Comparison of ENCODE assay signal across 30 mouse cellular contexts in the genomic region with DNA sequence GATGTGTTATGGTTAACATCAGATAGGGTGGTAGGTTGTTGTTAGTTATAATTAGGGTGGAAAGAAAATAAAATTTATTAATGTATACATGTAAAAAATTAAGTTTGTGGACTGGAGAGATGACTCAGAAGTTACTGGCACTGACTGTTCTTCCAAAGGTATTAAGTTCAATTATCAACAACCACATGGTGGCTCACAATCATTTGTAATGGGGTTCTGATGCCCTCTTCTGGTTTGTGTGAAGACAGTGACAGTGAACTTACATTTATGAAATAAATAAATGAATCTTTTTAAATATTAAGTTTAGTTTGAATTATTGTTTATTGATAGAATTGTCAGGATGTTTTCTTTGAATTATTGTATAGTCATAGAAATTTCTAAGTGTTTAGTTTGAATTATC.
A peak's percentile ranks its signal among the peaks of the same experiment; 100 is the strongest.
DNase-seq lines count a peak whose midpoint lies in the region.
"Had no signal": no experiment of that assay in that cellular context is flagged by ENCODE, and none has a peak within 500 bp of the region (broad histone marks: within the 10 kb centered on the region; RNA-seq: fewer than 3 reads in every experiment).

No protein-coding gene starts in this region.

- no peaks in the 10 kb centered on the region for H3K4me1 ChIP-seq in hindbrain, embryonic 10.5 days (replicated peaks)
- H3K4me1 ChIP-seq: embryonic facial prominence, embryonic 10.5 days; embryonic facial prominence, embryonic 13.5 days; forebrain, embryonic 12.5 days; forebrain, embryonic 15.5 days; heart, embryonic 12.5 days; heart, embryonic 15.5 days; hindbrain, embryonic 13.5 days had no signal

- no peaks in the 10 kb centered on the region for H3K36me3 ChIP-seq in hindbrain, embryonic 10.5 days
- H3K36me3 ChIP-seq: embryonic facial prominence, embryonic 10.5 days; embryonic facial prominence, embryonic 13.5 days; forebrain, embryonic 12.5 days; forebrain, embryonic 15.5 days; heart, embryonic 12.5 days; heart, embryonic 15.5 days; hindbrain, embryonic 13.5 days had no signal

- no peak overlapping the region for H3K27ac ChIP-seq in hindbrain, embryonic 10.5 days
- H3K27ac ChIP-seq: embryonic facial prominence, embryonic 10.5 days; embryonic facial prominence, embryonic 13.5 days; forebrain, embryonic 12.5 days; forebrain, embryonic 15.5 days; heart, embryonic 15.5 days; hindbrain, embryonic 13.5 days; hindbrain, postnatal 0 days had no signal

- H3K27me3 ChIP-seq in hindbrain, embryonic 10.5 days (ENCODE audit: insufficient read depth, poor library complexity, severe bottlenecking): no peaks in the 10 kb centered on the region
- H3K27me3 ChIP-seq: embryonic facial prominence, embryonic 13.5 days; forebrain, embryonic 12.5 days; forebrain, embryonic 15.5 days; heart, embryonic 12.5 days; heart, embryonic 15.5 days; hindbrain, embryonic 13.5 days had no signal

- H3K4me3 ChIP-seq in hindbrain, embryonic 10.5 days: no peak overlapping the region
- H3K4me3 ChIP-seq: embryonic facial prominence, embryonic 10.5 days; embryonic facial prominence, embryonic 13.5 days; erythroblast, embryonic 14.5 days; forebrain, embryonic 12.5 days; forebrain, embryonic 15.5 days; heart, embryonic 12.5 days; heart, embryonic 15.5 days; hindbrain, embryonic 13.5 days had no signal

- peaks cover 8% of the 10 kb centered on the region; the same call in 1 of the 2 replicates for H3K9me3 ChIP-seq in hindbrain, embryonic 10.5 days
- H3K9me3 ChIP-seq: heart, embryonic 15.5 days had no signal

- peak; percentile 9 for DNase-seq in kidney, adult 9 months
- no peak for DNase-seq in kidney, postnatal 36 days
- DNase-seq in 3134 (ENCODE audit: extremely low read depth, insufficient read length, low spot score): peak; percentile 25
- peak; percentile 6 for DNase-seq in A20 (ENCODE audit: low read depth, low spot score)
- peak; percentile 12 for DNase-seq in Muller cell, postnatal 12 days (ENCODE audit: inconsistent ontology term)
- DNase-seq in hindbrain, embryonic 10.5 days (ENCODE audit: low spot score): no peak
- DNase-seq in retina, postnatal 1 day: no peak
- no peak for DNase-seq in cerebellum, adult 11 months
- DNase-seq: adrenal gland, adult 2 months; adrenal gland, postnatal 25 days; B cell, adult 2 months; cerebellum, adult 11-12 months; cerebellum, adult 8-10 months; cerebellum, postnatal 10 days; cerebellum, postnatal 36 days; embryo, embryonic 11 days; gastrocnemius, postnatal 25 days; heart, adult 18-20 months; heart, postnatal 10 days; heart, postnatal 4 days; kidney, adult 18-20 months had no signal

Comparison
In these comparisons a context has a peak if more than half of its experiments do, and no peak if none do; other contexts are left out.
1. DNase-seq: peak in kidney, adult 9 months (single experiment), 3134 (single experiment), A20 (single experiment) and Muller cell, postnatal 12 days (single experiment); none in kidney, postnatal 36 days (0 of 2), hindbrain, embryonic 10.5 days (single experiment), retina, postnatal 1 day (single experiment) and cerebellum, adult 11 months (single experiment).